Mouse (Mus musculus) testis, adult 2 months (tissue): ENCODE measurements around the gene Cdk2.

Experiments
- CTCF ChIP-seq: fragments of 200-500 bp; IDR thresholded peaks from 2 replicates; pipeline ENCODE4 v1.5.1; 2012; ENCODE audit warnings: low read depth, mild to moderate bottlenecking, inconsistent platforms, low read length, moderate library complexity; ENCODE audit not compliant: control insufficient read depth, insufficient read depth, insufficient replicate concordance
- POLR2A ChIP-seq: fragments of 200-500 bp; IDR thresholded peaks from 2 replicates; pipeline ENCODE4 v1.6.1; 2012; ENCODE audit warnings: low read depth, mild to moderate bottlenecking, inconsistent platforms, low read length, moderate library complexity; ENCODE audit not compliant: control insufficient read depth

DNA sequence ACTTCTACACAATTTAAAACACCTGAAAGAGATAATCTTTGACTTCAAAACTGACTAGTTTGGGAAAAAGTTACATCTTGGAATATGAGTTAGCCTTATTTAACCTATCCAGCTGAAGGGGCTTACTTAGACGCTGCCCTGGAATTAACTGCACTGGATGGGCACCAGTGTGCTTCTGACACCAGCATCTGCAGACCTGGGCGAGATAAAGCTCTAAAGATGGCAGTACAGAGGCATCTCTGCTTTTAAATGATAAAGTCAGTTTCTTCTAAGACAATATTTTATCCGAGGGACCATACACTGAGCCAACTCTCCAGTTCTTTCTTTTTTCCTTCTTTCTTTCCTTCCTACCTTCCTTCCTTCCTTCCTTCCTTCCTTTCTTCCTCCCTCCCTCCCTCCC is 40.0 kb downstream of the Cdk2 start:
- TF ChIP-seq POLR2A: no peak
- no peak for TF ChIP-seq CTCF
